Mouse (Mus musculus) layer of hippocampus, postnatal 14 days (tissue): ENCODE measurements at regions not wholly inside any gene's neighbourhood (a gene's known extent, or its start where the extent isn't known, plus 50 kb on each side); places are given as distances from the start of the nearest gene placed in this dataset.

Source experiments
- DNase-seq, 2 experiments: peaks; one replicate each; pipeline ENCODE4 v3.0.0; 2021 to 2022; ENCODE audit warnings: low spot score in 2 of 2, mixed read lengths in 1 of 2

DNA sequence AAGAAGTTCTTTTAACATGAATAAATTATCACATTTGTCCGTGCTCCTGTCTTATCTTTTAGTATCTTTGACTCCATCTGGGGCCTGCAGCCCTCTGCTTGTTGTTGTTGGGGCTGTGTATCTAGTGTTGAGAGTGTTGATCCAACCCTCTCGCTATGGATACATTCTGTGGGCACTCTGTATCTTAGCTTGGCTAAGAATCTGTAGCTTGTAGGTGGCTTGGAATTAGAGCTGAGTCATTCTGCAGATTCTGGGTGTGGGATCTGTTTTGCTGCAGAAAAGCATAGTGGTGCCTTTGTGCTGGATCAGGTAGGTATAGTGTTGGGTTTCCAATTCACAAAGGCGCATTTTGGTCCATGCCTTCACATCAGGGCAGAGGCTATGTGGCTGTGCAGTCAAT is 365.6 kb downstream of the Fam198b start:
- no peak for DNase-seq

DNA sequence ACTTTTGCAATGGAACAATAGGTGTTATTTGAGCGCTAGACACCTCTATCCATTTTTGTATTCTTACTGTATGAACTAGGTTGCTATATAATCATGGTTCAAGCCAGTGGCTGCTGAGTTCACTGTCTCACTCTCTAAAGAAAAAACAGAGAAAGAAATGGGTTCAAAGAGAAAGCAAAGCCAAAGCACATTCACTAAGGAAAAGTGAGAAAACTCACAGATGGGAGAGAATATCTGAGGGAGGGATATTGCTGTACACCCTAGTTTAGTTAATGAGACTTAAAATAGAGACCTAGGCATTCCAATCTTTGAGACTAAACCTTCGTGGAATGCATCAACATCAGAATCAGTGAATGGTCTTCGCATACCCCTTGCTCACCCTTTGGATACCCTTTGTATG is 371.0 kb downstream of the Fam198b start:
- DNase-seq = no peak

DNA sequence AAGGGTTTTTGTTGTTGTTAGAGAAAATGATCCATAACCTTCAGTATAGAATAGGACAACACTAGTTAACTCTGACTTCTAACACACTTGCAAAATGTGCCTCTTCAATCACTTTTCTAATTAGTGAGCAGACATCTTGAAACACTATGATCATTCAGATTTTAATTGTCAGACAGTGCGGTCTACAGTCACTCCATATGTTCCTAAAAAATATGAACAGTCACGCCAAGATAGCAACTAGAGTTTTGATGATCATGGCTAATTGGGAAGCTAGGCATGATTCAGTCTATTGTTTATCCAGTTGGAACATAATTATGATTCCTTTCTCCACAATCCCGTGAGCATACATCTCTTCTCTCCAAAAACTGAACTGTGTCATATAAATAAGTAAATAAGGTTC is 372.1 kb downstream of the Fam198b start:
- DNase-seq = peak in 1 of 2 experiments; percentile 62

DNA sequence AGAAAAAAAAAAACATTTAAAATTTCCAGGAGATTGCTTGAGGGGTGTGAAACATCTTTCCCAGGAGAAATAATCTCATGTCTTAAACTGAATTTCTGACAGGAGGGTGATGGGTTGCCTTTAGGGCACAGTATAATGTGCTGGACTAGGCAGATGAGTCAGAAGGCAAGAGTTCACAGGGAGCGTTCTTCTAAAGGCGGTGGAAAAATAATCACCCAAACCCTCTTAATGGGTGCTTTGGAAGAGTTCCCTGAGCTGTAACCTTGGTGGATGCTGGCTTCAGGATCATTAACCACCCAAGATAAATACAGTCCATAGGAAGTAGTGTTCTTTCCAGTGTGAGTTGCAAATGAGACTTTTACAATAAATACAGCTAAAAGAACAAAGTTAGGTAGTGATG is 378.8 kb downstream of the Fam198b start:
- no peak for DNase-seq

DNA sequence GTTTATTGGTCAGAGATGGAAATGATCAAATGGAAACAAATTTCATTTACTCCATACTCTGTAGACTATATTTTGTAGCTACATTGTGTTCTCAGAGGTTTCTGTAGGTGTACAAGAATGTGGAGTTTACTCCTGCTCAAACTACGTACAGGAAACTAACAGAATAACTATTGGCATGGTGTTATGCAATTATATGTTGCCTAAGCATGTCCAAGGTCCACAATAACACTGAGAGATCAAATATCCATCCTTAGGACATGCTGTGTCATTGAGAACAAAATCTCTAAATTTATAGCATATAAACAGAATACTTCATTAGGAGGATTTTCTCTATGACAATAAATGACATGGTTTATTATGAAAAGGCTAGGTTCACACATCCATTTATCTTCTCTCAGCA is 400.3 kb downstream of the Fam198b start:
- DNase-seq = no peak

DNA sequence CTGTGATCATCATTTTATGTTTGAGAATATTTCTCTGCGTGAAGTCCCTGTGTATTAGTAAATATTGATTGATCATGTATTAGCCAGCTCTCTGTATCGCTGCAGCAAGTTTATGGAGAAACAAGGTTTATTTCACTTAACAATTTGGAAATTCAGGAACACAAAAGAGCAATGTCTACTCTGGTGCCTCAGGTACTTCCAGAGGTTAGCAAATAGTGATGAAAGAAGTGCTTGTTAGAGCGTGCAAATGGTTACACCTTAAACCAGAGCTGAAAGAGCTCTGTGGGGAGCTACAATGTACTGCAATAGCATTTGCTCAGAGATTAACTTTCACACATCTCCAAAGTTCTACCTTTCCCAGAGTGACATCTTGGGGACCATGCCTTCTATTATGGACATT is 400.9 kb downstream of the Fam198b start:
- no peak for DNase-seq

DNA sequence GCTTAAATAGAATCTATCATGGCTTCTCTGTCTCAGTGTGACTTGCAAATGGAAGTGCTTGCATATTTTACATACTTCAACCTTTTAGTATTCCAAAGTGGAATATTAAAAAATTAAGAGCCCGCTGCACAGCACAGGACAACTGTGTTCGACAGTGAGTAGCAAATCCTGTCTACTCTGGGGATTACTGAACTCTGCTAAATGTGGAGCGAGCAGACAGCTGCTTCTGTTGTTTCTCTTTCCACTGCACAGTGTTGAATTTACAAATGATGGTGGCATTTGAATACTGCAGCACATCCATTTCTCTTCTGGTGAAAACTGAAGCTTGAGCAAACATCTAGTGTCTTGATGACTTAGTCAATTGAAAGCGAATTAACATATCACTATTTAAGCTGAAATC is 409.2 kb downstream of the Fam198b start:
- peak in 1 of 2 experiments; percentile 8 for DNase-seq

DNA sequence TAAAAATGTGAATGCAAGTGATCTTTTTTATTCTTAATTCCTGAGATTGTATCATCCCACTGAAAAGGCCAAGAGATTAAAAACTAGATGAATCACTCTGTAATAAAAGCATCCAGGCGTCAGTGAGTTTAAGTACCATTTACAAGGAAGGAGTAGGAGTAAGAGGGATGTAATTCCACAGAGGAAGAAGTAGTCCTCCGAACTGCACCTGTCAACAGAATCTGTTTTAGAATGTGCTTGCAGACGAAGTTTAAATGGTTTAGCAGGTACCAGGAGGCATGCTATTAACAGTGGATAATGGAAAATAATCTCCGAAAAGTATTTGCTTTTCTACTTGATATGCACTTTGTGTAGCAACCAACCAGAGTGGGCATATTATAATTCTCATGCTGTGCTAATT is 423.3 kb downstream of the Fam198b start:
- DNase-seq = no peak

DNA sequence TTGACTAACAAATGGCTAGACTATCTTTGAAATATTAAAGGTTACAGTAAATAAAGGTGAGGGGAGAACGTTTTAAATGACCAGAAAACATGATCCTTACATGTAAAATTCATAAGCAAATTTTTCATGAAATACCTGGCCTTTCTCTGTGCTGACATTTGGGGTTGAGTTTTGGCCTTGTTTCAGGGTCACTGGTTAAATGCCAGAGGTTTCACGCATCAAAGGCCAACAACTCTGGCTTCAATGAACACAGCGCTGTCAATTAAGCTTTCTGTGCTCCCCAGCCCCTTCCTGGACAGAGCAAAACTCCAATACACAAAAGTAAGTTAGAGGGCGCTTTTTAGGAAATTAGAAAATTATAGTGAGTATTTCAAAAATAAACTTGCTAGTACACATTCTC is 425.6 kb downstream of the Fam198b start:
- DNase-seq = no peak

DNA sequence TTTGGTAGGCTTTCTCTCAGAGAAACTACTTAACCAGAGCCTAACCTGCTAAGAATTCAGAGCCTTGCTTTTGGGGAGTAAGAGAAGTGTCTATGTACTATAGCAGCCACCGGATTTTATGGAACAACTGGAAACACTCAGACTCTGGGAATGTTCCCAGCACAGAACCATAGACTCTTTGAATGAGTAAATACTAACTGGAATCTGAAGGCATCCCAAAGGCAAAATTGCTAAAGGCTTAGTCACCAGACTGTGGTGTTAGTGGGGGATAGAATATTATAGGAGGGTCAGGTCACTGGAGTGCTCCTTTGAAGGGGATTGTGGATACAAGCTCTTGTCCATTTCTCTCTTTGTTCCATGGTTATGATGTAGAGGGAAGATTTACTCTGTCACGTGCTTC is 427.4 kb downstream of the Fam198b start:
- no peak for DNase-seq

DNA sequence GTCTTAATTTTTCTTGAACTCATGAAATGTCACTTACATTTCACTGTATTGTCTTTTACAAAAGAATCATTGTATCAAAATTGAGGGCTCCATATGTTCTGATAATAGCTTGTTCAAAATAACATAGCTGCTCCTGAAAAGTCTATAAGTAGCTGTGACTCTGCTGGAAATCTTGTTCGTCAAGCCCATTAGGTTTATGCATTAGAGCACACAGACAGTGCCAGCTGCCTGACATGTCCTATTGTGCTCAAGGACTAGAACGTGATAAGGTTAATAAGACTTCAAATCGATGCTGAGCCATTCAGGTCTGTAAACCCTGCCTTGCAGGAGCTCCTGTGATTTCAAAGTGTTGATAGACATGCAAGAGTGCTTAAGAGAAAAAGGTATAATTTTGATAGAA is 438.0 kb downstream of the Fam198b start:
- DNase-seq = no peak

DNA sequence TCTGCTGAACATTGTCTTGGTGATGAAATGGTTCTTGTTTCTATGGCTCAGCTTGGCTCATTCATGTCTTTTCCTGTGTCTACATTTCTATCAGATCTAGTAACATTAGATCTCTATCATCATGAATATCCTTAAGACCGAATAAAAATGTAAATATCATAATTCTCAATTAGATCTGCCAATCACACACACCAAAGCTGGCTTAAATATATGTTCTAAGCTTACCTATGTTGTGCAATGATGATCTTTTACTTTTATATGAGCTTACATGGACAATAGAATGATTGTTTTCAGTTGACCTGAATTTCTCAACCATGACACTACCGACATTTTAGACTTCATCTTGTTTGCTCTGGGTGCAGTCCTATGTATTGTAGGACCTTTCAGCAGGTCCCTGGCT is 440.4 kb downstream of the Fam198b start:
- DNase-seq = no peak

DNA sequence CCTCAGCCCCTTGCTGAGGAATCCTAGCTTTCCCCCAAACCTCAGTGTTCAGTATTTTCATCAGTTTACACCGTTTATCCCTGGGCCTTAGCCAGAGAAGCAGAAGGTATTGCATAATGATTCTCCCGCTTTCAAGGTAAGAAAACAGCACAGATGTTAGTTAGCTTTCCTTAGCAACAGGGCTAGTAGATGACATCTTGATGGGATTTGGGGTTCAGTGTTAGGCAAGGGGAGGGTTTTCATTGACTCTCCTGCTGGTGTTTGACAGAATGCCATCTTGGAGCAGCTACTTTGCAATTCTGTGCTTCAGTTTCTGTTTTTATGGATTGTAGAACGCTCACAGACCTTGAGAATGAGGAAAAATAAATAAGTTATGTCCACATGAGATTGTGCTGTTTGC is 447.4 kb downstream of the Fam198b start:
- DNase-seq = no peak

DNA sequence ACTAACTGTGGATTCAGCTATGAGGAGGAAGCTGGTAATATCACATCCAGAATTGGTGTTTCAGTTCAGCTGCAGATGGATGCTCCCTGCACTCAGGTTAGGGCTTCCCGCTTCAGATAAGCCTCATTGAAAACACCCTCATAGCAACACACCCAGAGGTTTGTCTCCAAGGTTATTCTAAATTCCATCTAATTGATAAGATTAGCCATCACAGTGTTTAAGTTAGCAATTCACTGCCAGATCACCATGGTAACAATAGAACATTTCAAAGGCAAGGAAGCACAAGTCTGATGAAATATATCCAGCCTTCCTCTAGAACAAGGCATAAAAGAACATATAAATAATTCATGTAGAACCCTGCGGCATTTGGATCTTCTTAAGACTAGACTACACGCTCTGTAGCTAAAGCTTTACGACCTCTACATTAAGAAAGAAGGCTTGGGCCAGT is 450.1 kb downstream of the Fam198b start:
- peak; percentile 30 to 50 for DNase-seq

DNA sequence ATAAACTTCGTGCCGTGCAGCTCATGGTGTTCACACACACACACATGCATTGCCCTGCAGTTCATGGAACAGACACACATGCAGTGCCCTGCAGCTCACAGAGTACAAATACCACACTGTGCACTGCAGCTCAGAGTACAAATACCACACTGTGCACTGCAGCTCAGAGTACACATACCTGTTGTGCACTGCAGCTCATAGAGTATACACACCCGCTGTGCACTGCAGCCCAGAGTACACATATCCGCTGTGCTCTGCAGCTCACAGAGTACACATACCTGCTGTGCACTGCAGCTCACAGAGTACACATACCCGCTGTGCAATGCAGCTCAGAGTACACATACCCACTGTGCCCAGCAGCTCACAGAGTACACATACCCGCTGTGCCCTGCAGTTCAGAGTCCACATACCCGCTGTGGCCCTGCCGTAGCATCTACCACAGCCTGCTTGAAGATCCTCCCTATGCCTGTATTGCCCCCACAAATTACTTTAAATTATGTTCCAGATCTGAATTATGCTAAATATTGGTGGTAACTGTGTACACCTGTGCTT is 451.9 kb downstream of the Fam198b start:
- no peak for DNase-seq

DNA sequence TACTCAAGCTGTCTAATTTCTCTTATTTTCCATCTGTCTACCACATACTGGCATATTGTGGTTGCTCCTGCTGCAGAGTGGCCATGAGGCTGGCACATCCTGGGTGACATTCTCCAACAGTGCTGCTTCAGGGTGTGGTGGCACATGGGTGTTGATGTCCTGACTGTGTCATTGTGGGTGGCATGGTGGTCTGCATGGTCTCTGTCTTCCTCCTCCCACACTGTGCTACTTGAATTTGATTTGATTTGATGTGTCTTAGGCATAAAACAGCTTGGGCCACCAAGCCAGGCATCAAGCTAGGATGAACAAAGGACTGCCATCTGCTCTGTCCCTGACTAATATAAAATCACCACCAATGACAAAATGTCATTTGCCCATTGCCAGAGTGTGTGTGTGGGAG is 434.7 kb downstream of the Gria2 start:
- peak; percentile 19 to 39 for DNase-seq

DNA sequence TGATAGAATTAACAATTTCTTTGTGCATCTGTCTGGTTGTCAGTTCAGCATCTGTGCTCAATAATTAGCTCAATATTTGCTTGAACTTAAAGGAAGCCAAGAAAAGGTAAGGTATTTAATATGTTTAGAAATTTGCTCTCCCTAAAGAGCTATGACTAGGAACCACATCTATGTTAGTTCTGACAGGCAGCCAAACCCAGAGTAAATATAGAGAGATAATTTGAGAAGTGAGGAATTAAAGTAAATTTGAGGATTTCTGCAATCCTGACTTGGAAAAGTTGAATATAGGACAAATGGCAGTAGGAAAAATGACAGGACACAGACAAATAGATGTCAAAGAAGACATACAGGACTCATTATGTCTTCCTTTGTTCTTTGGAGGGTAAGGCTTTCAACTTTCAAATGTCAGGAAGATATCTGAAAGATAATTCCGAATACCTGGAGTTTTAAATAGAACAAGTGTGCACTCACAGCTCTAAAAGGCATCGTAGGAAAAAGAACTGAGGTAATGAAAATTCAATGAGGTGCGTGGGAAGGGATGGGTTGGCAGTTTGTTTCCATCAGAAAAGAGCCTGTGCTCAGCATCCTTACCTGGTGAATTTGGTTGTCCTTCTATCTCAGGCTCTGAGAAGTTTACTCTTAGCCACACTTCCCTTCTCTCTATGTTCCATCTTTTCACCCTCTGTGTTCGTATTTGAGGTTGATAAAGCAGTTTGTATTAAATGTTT is 433.3 kb downstream of the Gria2 start:
- peak in 1 of 2 experiments; percentile 19 for DNase-seq

DNA sequence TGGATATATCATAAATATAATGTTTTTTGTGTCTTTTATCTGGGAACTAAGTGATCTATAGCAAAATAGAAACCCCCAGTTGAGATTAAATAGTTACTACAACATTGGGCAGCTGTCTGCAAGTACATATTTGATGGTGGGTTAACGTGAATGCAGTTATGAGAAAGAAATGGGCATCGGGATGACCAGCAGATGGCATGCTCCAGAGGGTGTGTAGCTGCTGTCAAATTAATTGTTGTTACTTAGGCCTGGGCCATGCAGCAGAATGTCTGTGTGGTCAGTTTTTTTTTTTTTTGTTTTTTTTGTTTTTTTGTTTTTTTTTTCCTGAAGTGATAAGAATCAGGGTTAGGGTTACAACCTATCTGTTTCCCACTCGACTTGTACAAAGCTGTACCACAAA is 430.2 kb downstream of the Gria2 start:
- DNase-seq = no peak

DNA sequence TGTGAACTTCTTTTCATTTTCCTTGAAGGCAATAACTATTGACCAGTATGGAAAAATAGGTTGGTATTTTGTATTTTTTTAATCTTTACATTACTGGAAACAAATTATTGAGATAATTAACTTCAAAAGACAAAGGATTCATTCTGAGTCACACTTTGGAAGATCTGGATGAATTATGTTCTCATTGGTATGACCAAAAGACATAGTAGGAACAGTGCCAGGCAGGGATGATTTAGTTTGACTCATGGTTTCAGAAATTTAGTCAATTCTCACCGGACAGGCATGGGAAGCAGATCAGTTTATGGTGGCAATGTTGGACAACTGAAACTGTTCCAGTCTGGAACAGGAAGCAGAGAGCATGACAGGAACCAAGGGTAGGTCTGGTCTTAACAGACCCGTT is 416.6 kb downstream of the Gria2 start:
- no peak for DNase-seq

DNA sequence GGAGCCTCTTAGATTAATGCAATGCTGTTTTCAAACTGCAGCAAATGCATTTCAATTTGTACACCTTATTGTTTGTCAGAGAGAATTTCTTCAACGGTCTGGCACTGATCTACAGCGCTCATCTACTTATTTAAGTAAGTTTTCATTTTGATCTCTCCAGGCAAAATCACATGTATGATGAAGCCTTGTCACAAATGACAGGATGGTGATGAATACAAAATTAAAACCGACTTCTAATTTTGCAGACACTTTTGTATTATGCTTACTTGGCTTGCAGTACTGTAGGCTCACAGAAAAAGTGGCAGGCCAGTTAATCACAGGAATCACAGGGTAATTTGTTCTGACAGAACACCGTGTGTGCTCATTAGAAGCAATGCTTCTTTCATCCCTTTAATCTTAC is 406.4 kb downstream of the Gria2 start:
- no peak for DNase-seq

DNA sequence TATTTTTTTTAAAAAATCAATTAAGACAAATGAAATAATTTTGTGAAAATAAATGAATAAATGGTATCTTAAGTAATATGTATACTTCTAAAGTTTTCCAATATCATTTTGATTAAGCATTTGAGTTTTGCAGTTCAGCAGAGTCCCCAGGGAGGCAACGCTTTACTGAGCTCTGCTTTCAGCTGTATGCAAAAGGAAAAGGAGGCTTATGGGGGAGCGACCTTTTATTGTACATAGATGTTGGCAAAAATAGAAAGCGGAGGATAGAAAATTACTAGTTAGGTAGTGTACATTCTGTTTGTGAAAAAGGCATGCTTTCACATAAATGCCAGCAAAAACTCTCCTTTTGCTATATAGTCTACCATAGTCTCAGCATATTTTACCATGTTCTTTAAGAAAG is 382.2 kb downstream of the Gria2 start:
- DNase-seq = no peak

DNA sequence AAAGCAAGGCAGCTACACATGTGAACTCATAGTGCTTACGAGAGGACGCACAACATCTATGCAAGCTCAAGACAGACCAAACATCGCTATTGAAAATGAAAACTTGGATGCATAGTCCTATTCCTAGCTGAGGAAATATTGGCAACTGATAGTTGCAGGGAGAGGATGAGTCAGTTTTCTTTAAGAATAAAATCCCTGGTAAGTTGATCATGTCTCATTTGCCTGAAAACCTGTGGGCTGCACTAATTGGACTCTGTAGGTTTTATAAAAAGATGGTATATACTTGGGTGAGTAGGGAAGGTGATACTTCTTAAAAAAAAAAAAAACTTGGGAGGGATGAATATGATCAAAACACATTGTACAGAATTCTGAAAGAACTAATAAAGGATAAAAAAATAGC is 381.2 kb downstream of the Gria2 start:
- DNase-seq = no peak

DNA sequence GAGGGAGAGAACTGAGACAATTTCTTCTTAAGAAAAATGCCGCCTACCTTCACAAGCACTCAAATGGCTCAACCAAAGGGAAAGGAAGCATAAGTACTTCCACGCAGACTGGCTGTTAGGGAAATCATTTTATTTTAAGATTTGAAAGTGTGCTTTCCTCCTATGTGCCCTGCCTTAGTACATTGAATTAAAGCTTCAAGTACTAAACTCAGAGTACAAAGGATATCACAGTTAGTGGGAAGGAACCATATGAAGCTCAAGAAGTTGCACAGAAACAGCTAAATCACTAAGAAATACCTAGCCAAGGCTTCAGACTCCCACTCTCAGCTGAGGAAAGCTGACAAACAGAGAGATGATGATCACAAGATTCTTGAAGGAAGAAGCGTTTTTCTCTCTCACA is 380.5 kb downstream of the Gria2 start:
- peak in 1 of 2 experiments; percentile 42 for DNase-seq
